Mouse (Mus musculus) left cerebral cortex, adult 9 months (tissue): ENCODE data around the gene Lmf2.
A peak's percentile ranks its signal among the peaks of the same experiment; 100 is the strongest.

Source experiments
- DNase-seq, 2 experiments: peaks; one replicate each; pipeline ENCODE4 v3.0.0; 2022; ENCODE audit warnings: low spot score in 2 of 2

The Lmf2 gene

GRCm38 (mm10) chr15:89372536-89372935 lies 17.1 kb upstream of the Lmf2 start:
- DNase-seq: no peak

GRCm38 (mm10) chr15:89372068-89372467 lies 16.6 kb upstream of the Lmf2 start:
- no peak for DNase-seq

GRCm38 (mm10) chr15:89365141-89365551 lies 9.7 kb upstream of the Lmf2 start:
- DNase-seq: no peak

GRCm38 (mm10) chr15:89363051-89363450 lies 7.6 kb upstream of the Lmf2 start:
- DNase-seq: no peak

GRCm38 (mm10) chr15:89358784-89359183 lies 3.3 kb upstream of the Lmf2 start:
- no peak for DNase-seq

- peak in 1 of 2 experiments; percentile 39 for DNase-seq
Observed at GRCm38 (mm10) chr15:89356372-89356771, 913 bp upstream of the Lmf2 start.

- DNase-seq: no peak
Observed at GRCm38 (mm10) chr15:89354455-89354854, 1.0 kb downstream of the Lmf2 start.

GRCm38 (mm10) chr15:89353837-89354236 lies 1.6 kb downstream of the Lmf2 start:
- DNase-seq: no peak

GRCm38 (mm10) chr15:89352795-89353194 lies 2.7 kb downstream of the Lmf2 start:
- no peak for DNase-seq

GRCm38 (mm10) chr15:89352054-89352453 lies 3.4 kb downstream of the Lmf2 start:
- no peak for DNase-seq

GRCm38 (mm10) chr15:89351302-89351701 lies 4.2 kb downstream of the Lmf2 start:
- no peak for DNase-seq

GRCm38 (mm10) chr15:89350447-89350846 lies 5.0 kb downstream of the Lmf2 start:
- DNase-seq: no peak

GRCm38 (mm10) chr15:89343325-89343724 lies 12.1 kb downstream of the Lmf2 start:
- DNase-seq: no peak

- DNase-seq: no peak
Observed at GRCm38 (mm10) chr15:89341678-89342077, 13.8 kb downstream of the Lmf2 start.

GRCm38 (mm10) chr15:89340136-89340535 lies 15.3 kb downstream of the Lmf2 start:
- no peak for DNase-seq

- DNase-seq: no peak
Observed at GRCm38 (mm10) chr15:89339696-89340095, 15.8 kb downstream of the Lmf2 start.

GRCm38 (mm10) chr15:89336422-89336821 lies 19.0 kb downstream of the Lmf2 start:
- no peak for DNase-seq

GRCm38 (mm10) chr15:89334774-89335537 lies 20.5 kb downstream of the Lmf2 start:
- no peak for DNase-seq

- no peak for DNase-seq
Observed at GRCm38 (mm10) chr15:89334271-89334670, 21.2 kb downstream of the Lmf2 start, which contains the start of gene Miox. TSS of gene Miox (plus strand) at chr15:89334398.

GRCm38 (mm10) chr15:89326441-89326840 lies 29.0 kb downstream of the Lmf2 start:
- DNase-seq: no peak

- DNase-seq: no peak
Observed at GRCm38 (mm10) chr15:89323656-89324055, 31.8 kb downstream of the Lmf2 start.

GRCm38 (mm10) chr15:89322670-89323522 lies 32.6 kb downstream of the Lmf2 start, which contains the start of gene Adm2:
TSS of gene Adm2 (plus strand) at chr15:89322720.
- no peak for DNase-seq

- DNase-seq: no peak
Observed at GRCm38 (mm10) chr15:89321264-89321663, 34.2 kb downstream of the Lmf2 start.
